Mouse (Mus musculus): Measurements from ENCODE around the gene S100a14. TPM values are rescaled to one million over a fixed set of nuclear protein-coding genes. Genes with fewer than 3 reads are reported as not detected.
A peak's percentile ranks its signal among the peaks of the same experiment; 100 is the strongest.

The S100a14 gene
- polyA plus RNA-seq, 1 experiment from 2014 or later: not detected

DNA sequence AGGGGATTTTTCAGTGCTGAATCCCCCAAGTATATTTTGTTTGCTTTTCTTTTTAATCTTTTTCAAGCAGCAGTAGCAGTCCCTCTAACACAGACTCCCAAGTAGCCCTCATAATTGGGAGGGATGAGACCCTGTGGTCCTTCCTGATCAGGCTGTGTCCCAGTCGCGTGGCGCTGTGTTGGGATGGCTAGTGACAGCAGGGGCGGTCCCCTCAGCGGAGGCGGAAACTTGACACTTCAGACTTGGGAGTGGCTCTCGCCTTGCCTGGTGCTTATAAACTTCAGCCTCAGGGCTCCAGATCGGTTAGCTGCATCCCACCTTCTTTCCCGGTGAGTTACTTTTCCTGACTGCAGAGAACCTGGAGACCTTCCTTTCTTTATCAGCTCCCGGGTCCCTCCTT lies 12.0 kb upstream of the S100a14 start:
- H3K4me3 ChIP-seq (ENCODE audit: low read depth, low read length): peak overlapping the region; percentile 64
- H3K9me3 ChIP-seq (replicated peaks; ENCODE audit: control insufficient read depth, low read length): no peaks in the 10 kb centered on the region
- peak; percentile 85 for ATAC-seq (ENCODE audit: low read depth)
- H3K9ac ChIP-seq (ENCODE audit: low read depth, low read length): peak overlapping the region; percentile 64
- no peaks in the 10 kb centered on the region for H3K27me3 ChIP-seq (ENCODE audit: control insufficient read depth, insufficient read depth, low read depth, low read length)
- H3K27ac ChIP-seq (ENCODE audit: low read length): peak overlapping the region; percentile 32
- H3K36me3 ChIP-seq (ENCODE audit: control insufficient read depth, insufficient read depth): no peaks in the 10 kb centered on the region
- H3K4me2 ChIP-seq (ENCODE audit: low read depth, low read length): peak overlapping the region; percentile 98
- H3K4me1 ChIP-seq (ENCODE audit: control insufficient read depth, low read depth, low read length): peaks cover 25% of the 10 kb centered on the region
- under 1% methylated on average over 10 of the region's 10 CpGs for WGBS (ENCODE audit: insufficient replicate concordance)

DNA sequence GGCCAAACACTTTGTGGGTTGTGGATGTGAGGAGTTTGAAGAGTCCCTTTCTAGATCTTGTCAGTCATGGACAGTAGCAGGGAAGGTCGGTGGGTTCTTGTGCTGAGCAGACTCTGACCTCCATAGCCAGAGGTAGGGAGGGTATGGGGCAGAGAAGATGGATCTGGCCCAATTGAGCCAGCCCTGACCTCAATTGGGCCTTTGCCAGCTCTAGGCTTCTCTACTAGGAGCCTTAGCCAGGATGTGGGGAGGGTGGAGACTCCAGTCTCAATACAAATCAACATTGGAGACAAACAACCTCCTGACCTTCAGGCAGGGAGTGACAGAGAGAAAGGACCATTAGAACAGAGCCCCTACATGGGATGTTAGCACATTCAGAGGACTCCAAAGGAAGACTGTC lies 11.4 kb upstream of the S100a14 start:
- Histone ChIP-seq H3K4me2 (ENCODE audit: low read depth, low read length) (peak overlapping the region; percentile 98), H3K9ac (ENCODE audit: low read depth, low read length) (peak overlapping the region; percentile 64), H3K27me3 (ENCODE audit: control insufficient read depth, insufficient read depth, low read depth, low read length) (no peaks in the 10 kb centered on the region), H3K9me3 (replicated peaks; ENCODE audit: control insufficient read depth, low read length) (no peaks in the 10 kb centered on the region), H3K4me3 (ENCODE audit: low read depth, low read length) (peak overlapping the region; percentile 64), H3K4me1 (ENCODE audit: control insufficient read depth, low read depth, low read length) (peaks cover 23% of the 10 kb centered on the region), H3K36me3 (ENCODE audit: control insufficient read depth, insufficient read depth) (no peaks in the 10 kb centered on the region), H3K27ac (ENCODE audit: low read length) (peak overlapping the region; percentile 32; the same call in 1 of the 2 replicates)
- WGBS (ENCODE audit: insufficient replicate concordance): 19% methylated on average over 1 of the region's 1 CpGs
- 0 out of 2 replicates have a peak, but pooled peaks have one; percentile 10 for ATAC-seq (ENCODE audit: low read depth)

DNA sequence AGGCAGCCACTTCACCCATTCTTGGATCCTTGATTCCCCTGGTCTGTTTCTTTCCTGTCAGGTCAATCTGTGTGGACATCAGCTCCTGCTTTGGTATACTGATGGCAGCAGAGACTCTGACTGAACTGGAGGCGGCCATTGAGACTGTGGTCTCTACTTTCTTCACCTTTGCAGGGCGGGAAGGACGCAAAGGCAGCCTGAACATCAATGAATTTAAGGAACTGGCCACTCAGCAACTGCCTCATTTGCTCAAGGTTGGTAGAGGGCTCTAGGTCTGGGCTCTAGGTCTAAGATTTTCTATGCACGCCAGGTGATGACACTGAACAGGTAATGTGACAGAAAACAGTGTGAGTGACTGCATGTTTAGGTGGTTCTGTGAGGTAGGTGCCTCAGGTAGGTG lies 10.9 kb upstream of the S100a14 start:
- no peaks in the 10 kb centered on the region for H3K27me3 ChIP-seq (ENCODE audit: control insufficient read depth, insufficient read depth, low read depth, low read length)
- H3K4me3 ChIP-seq (ENCODE audit: low read depth, low read length): no peak overlapping the region
- WGBS (ENCODE audit: insufficient replicate concordance): 67% methylated on average over 4 of the region's 4 CpGs
- H3K9ac ChIP-seq (ENCODE audit: low read depth, low read length): no peak overlapping the region
- no peak for ATAC-seq (ENCODE audit: low read depth)
- no peak overlapping the region for H3K27ac ChIP-seq (ENCODE audit: low read length)
- no peaks in the 10 kb centered on the region for H3K9me3 ChIP-seq (replicated peaks; ENCODE audit: control insufficient read depth, low read length)
- peaks cover 23% of the 10 kb centered on the region for H3K4me1 ChIP-seq (ENCODE audit: control insufficient read depth, low read depth, low read length)
- H3K4me2 ChIP-seq (ENCODE audit: low read depth, low read length): 0 out of 2 replicates have a peak overlapping the region, but pooled peaks have one; percentile 98
- H3K36me3 ChIP-seq (ENCODE audit: control insufficient read depth, insufficient read depth): no peaks in the 10 kb centered on the region

DNA sequence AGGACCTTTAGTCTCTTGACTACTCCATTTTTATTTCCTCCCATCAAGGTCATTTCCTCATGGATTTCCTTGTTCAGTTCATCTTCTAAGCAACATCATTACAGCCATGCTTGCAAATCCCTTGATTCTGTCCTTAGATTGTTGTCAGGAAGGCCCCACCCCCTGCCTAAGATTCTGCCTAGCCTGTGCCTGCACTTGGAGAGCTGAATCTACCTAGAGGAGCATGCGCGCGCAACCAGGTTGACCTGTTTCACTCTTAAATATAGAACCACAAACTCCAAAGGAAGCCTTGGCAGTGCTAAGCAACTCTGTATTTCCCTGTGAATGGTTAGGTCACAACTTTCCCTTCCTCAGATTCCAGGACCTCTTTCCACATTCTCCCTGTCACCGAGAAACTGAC lies 8.9 kb upstream of the S100a14 start:
- Histone ChIP-seq H3K4me3 (ENCODE audit: low read depth, low read length) (no peak overlapping the region), H3K27ac (ENCODE audit: low read length) (no peak overlapping the region), H3K9ac (ENCODE audit: low read depth, low read length) (no peak overlapping the region), H3K36me3 (ENCODE audit: control insufficient read depth, insufficient read depth) (no peaks in the 10 kb centered on the region), H3K4me1 (ENCODE audit: control insufficient read depth, low read depth, low read length) (peaks cover 23% of the 10 kb centered on the region), H3K4me2 (ENCODE audit: low read depth, low read length) (no peak overlapping the region), H3K9me3 (replicated peaks; ENCODE audit: control insufficient read depth, low read length) (no peaks in the 10 kb centered on the region), H3K27me3 (ENCODE audit: control insufficient read depth, insufficient read depth, low read depth, low read length) (no peaks in the 10 kb centered on the region)
- 82% methylated on average over 4 of the region's 4 CpGs for WGBS (ENCODE audit: insufficient replicate concordance)
- ATAC-seq (ENCODE audit: low read depth): no peak

DNA sequence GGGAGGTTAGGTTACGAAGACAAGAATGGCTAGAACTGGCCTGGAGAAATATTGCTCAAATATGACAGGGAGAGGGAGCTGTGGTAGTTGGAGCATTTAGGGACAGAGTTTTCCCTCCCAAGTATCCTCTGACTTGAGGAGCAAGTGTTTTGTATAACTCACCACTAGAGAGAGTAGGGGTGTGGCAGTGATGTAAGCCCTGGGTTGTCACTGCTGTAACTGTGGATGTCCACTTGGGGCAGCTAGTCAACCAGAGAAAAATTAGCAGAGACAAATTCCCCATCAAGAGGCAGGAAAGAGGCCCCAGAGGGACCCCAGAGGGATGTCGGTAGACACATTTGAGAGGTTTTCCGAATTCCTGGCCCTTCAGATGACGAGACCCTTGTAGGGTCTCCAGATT lies 1.2 kb upstream of the S100a14 start:
- Histone ChIP-seq H3K27me3 (ENCODE audit: control insufficient read depth, insufficient read depth, low read depth, low read length) (no peaks in the 10 kb centered on the region; the same call in 1 of the 2 replicates), H3K9me3 (replicated peaks; ENCODE audit: control insufficient read depth, low read length) (no peaks in the 10 kb centered on the region), H3K4me3 (ENCODE audit: low read depth, low read length) (no peak overlapping the region), H3K9ac (ENCODE audit: low read depth, low read length) (no peak overlapping the region), H3K36me3 (ENCODE audit: control insufficient read depth, insufficient read depth) (no peaks in the 10 kb centered on the region), H3K4me2 (ENCODE audit: low read depth, low read length) (no peak overlapping the region), H3K4me1 (ENCODE audit: control insufficient read depth, low read depth, low read length) (no peaks in the 10 kb centered on the region; the same call in 1 of the 2 replicates), H3K27ac (ENCODE audit: low read length) (no peak overlapping the region)
- 39% methylated on average over 4 of the region's 4 CpGs for WGBS (ENCODE audit: insufficient replicate concordance)
- ATAC-seq (ENCODE audit: low read depth): no peak

DNA sequence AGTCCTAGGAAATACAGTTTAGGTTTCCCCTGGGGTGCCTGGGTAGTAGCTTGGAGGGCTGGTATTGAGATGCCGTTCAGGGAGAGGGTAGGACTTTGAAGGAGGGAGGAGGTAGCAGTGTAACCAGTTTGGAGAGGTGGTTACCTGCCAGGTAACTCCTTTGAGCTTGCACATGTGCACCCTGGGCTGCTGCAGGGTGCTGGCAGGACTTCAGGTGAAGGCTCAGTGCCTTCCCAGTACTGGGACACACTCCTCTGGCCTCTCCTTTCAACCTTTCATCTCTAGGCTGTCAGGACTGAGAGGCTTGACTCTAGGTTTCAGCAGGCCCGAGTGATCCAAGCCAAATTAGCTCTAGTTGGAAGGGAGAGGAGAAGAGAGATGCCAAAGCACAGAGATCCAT lies 580 bp upstream of the S100a14 start:
- Histone ChIP-seq H3K27me3 (ENCODE audit: control insufficient read depth, insufficient read depth, low read depth, low read length) (no peaks in the 10 kb centered on the region; the same call in 1 of the 2 replicates), H3K4me1 (ENCODE audit: control insufficient read depth, low read depth, low read length) (no peaks in the 10 kb centered on the region; the same call in 1 of the 2 replicates), H3K4me3 (ENCODE audit: low read depth, low read length) (no peak overlapping the region), H3K36me3 (ENCODE audit: control insufficient read depth, insufficient read depth) (no peaks in the 10 kb centered on the region), H3K9me3 (replicated peaks; ENCODE audit: control insufficient read depth, low read length) (no peaks in the 10 kb centered on the region), H3K4me2 (ENCODE audit: low read depth, low read length) (no peak overlapping the region), H3K27ac (ENCODE audit: low read length) (no peak overlapping the region), H3K9ac (ENCODE audit: low read depth, low read length) (no peak overlapping the region)
- 70% methylated on average over 2 of the region's 2 CpGs for WGBS (ENCODE audit: insufficient replicate concordance)
- no peak for ATAC-seq (ENCODE audit: low read depth)

DNA sequence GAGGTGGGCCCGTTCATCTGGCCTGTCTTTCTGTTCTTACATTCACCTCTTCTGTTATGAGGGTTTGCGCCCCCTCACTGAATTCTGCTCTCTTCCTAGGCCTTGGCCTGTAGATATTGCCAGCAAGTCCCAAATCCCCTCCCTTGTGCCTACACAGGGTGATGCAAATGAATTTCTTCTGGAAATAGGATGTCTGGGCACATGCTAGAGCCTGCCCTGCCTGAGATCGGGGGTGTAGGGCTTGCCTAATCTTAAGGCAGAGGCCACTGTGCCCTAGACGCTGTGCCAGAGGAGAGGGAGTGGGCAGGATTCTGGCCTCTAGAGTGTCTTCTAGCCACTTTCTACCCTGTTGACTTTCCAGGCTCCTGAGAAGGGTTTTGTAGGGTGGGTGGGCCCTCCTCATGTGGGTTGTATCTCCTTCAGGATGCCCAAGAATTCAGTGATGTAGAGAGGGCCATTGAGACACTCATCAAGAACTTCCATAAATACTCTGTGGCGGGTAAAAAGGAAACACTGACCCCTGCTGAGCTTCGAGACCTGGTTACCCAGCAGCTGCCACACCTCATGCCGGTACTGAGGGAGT lies 726 bp downstream of the S100a14 start:
- WGBS (ENCODE audit: insufficient replicate concordance): 65% methylated on average over 7 of the region's 7 CpGs

DNA sequence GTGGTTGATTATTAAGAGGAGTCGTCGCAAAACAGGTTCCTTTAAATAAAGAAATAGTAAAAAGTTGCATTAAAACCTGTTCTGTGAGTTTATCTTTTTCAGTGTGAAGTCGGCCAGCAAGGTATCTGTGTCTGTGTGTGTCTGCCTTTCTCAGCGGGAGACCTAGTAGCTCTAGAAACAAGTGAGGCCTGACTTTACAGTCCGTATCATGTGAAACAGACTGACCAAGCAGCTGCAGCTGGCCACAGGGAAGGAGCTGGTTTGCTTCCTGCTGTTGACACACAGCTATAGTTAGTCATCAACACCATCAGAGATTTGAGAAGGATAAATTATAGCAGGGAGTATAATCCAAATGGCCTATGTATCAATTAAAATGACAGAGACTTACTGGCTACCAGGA lies 5.1 kb downstream of the S100a14 start:
- no peaks in the 10 kb centered on the region for H3K36me3 ChIP-seq (ENCODE audit: control insufficient read depth, insufficient read depth)
- no peak overlapping the region for H3K4me3 ChIP-seq (ENCODE audit: low read depth, low read length)
- no peak overlapping the region for H3K27ac ChIP-seq (ENCODE audit: low read length)
- no peak for ATAC-seq (ENCODE audit: low read depth)
- no peaks in the 10 kb centered on the region; the same call in 1 of the 2 replicates for H3K27me3 ChIP-seq (ENCODE audit: control insufficient read depth, insufficient read depth, low read depth, low read length)
- no peaks in the 10 kb centered on the region for H3K9me3 ChIP-seq (replicated peaks; ENCODE audit: control insufficient read depth, low read length)
- H3K9ac ChIP-seq (ENCODE audit: low read depth, low read length): no peak overlapping the region
- WGBS (ENCODE audit: insufficient replicate concordance): 56% methylated on average over 5 of the region's 5 CpGs
- no peak overlapping the region for H3K4me2 ChIP-seq (ENCODE audit: low read depth, low read length)
- H3K4me1 ChIP-seq (ENCODE audit: control insufficient read depth, low read depth, low read length): no peaks in the 10 kb centered on the region

More for the DNA sequence above, 726 bp downstream of the S100a14 start:
- Histone ChIP-seq H3K9ac (ENCODE audit: low read depth, low read length) (no peak overlapping the region), H3K36me3 (ENCODE audit: control insufficient read depth, insufficient read depth) (no peaks in the 10 kb centered on the region), H3K9me3 (replicated peaks; ENCODE audit: control insufficient read depth, low read length) (no peaks in the 10 kb centered on the region), H3K4me3 (ENCODE audit: low read depth, low read length) (no peak overlapping the region), H3K4me2 (ENCODE audit: low read depth, low read length) (no peak overlapping the region), H3K4me1 (ENCODE audit: control insufficient read depth, low read depth, low read length) (no peaks in the 10 kb centered on the region; the same call in 1 of the 2 replicates), H3K27ac (ENCODE audit: low read length) (no peak overlapping the region), H3K27me3 (ENCODE audit: control insufficient read depth, insufficient read depth, low read depth, low read length) (no peaks in the 10 kb centered on the region; the same call in 1 of the 2 replicates)
- no peak for ATAC-seq (ENCODE audit: low read depth)

DNA sequence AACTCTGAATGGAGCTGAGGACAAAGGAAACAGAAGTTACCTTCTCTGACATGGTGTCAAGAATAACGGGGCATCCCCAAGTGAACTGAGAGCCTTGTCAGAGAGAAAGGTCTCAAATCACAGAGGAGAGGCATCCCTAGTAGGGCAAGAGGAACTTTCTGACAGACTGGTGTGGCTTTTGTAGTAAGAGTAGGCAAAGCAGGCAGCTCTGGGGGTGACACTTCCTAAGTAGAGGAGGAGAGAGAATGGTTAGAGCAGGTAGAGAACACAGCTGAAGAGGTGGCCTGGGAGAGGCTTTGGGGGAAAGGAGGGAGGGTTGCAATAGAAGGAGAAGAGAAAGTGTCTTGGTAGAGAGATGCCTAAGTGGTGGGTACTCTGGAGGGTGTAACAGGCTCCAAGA lies 8.8 kb downstream of the S100a14 start:
- H3K27ac ChIP-seq (ENCODE audit: low read length): no peak overlapping the region
- H3K4me3 ChIP-seq (ENCODE audit: low read depth, low read length): no peak overlapping the region
- H3K27me3 ChIP-seq (ENCODE audit: control insufficient read depth, insufficient read depth, low read depth, low read length): no peaks in the 10 kb centered on the region
- no peak overlapping the region for H3K4me2 ChIP-seq (ENCODE audit: low read depth, low read length)
- no peaks in the 10 kb centered on the region for H3K4me1 ChIP-seq (ENCODE audit: control insufficient read depth, low read depth, low read length)
- no peaks in the 10 kb centered on the region for H3K9me3 ChIP-seq (replicated peaks; ENCODE audit: control insufficient read depth, low read length)
- H3K36me3 ChIP-seq (ENCODE audit: control insufficient read depth, insufficient read depth): no peaks in the 10 kb centered on the region
- WGBS (ENCODE audit: insufficient replicate concordance): 25% methylated on average over 1 of the region's 1 CpGs
- H3K9ac ChIP-seq (ENCODE audit: low read depth, low read length): no peak overlapping the region
- no peak for ATAC-seq (ENCODE audit: low read depth)
